Mouse (Mus musculus): ENCODE measurements around the gene Slc7a11. TPM values are rescaled to one million over a fixed set of nuclear protein-coding genes. Genes with fewer than 3 reads are reported as not detected.

Slc7a11 gene
- polyA plus RNA-seq, 1 experiment = 7.2 TPM

DNA sequence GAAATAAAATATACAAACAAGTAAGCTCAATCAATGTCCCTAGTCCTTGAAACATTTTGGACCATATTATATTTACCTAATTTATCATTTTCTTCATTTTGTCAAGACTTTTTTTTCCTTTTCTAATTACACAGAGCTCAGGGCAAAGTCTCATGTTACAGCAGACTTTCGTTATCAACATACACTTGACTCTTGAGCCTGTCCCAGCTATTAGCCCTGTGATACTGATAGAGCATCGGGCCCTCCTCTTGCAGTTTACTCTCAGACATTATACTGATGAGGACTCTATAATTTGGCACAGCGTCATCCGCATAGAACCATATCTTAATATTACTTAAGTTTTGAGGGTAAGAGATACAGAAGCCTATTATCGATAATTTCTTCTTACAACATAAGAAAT lies 311.2 kb downstream of the Slc7a11 start:
- TF ChIP-seq MYOG (IDR thresholded peaks at IDR 0.05; ENCODE audit: control insufficient read depth in 1 of 3, insufficient read depth in 1 of 3, insufficient read length in 2 of 3, low read depth in 2 of 3) (no peak), E2F4 (IDR thresholded peaks at IDR 0.05; ENCODE audit: insufficient read depth) (no peak), TCF3 (IDR thresholded peaks at IDR 0.05; ENCODE audit: insufficient read length, low read depth) (no peak)
- H3K27me3 ChIP-seq (ENCODE audit: control insufficient read depth, insufficient read depth, insufficient read length) = no peaks in the 10 kb centered on the region
- H3ac ChIP-seq (ENCODE audit: control insufficient read depth, insufficient read length) = no peak overlapping the region
- no peak overlapping the region for H3K4me3 ChIP-seq
- H3K4me2 ChIP-seq (ENCODE audit: low read depth) = no peak overlapping the region
- H3K79me2 ChIP-seq (ENCODE audit: control insufficient read depth, insufficient read depth) = no peaks in the 10 kb centered on the region
- H3K36me3 ChIP-seq (ENCODE audit: control insufficient read depth, insufficient read depth) = no peaks in the 10 kb centered on the region

DNA sequence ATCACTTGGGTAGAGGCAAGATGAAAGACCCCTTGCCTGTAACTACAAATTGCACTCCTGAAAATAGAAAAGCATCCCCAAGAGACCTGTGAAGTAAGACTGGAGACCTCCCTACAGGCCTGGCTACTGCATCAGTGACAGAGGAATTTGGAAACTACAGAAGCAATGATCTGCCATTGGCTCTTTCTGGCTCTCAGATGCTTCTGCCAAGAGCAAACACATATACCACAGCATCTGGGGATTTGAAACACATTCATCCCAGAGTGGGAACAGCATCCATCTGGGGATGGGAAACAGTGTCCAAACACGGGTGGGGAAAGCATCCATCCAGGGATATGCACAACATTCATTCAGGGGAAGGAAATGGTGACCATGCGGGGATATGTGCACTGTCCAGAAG lies 313.1 kb downstream of the Slc7a11 start:
- Histone ChIP-seq H3K36me3 (ENCODE audit: control insufficient read depth, insufficient read depth) (no peaks in the 10 kb centered on the region), H3K27me3 (ENCODE audit: control insufficient read depth, insufficient read depth, insufficient read length) (no peaks in the 10 kb centered on the region), H3K4me2 (ENCODE audit: low read depth) (no peak overlapping the region), H3K4me3 (no peak overlapping the region), H3ac (ENCODE audit: control insufficient read depth, insufficient read length) (no peak overlapping the region), H3K79me2 (ENCODE audit: control insufficient read depth, insufficient read depth) (no peaks in the 10 kb centered on the region)
- no peak for TF ChIP-seq SRF (IDR thresholded peaks at IDR 0.05; ENCODE audit: control insufficient read depth, insufficient read length, low read depth)
- no peak for TF ChIP-seq MYOD1 (IDR thresholded peaks at IDR 0.05; ENCODE audit: control insufficient read depth in 1 of 3, insufficient read length in 2 of 3, low read depth in 2 of 3)
- TF ChIP-seq TCF3 (IDR thresholded peaks at IDR 0.05; ENCODE audit: insufficient read length, low read depth) = no peak
- no peak for TF ChIP-seq MAX (IDR thresholded peaks at IDR 0.05; ENCODE audit: low read depth)
- TF ChIP-seq POLR2AphosphoS2 (IDR thresholded peaks at IDR 0.05; ENCODE audit: insufficient read length, low read depth) = no peak
- no peak for TF ChIP-seq REST (IDR thresholded peaks at IDR 0.05; ENCODE audit: insufficient read depth, insufficient read length)
- TF ChIP-seq TCF12 (IDR thresholded peaks at IDR 0.05; ENCODE audit: insufficient read depth, poor library complexity, severe bottlenecking) = no peak
- TF ChIP-seq MYOG (IDR thresholded peaks at IDR 0.05; ENCODE audit: control insufficient read depth in 1 of 3, insufficient read depth in 1 of 3, insufficient read length in 2 of 3, low read depth in 2 of 3) = no peak
- TF ChIP-seq POLR2A (IDR thresholded peaks at IDR 0.05; ENCODE audit: insufficient read length, low read depth) = no peak
- TF ChIP-seq USF1 (IDR thresholded peaks at IDR 0.05; ENCODE audit: low read depth) = no peak
- no peak for TF ChIP-seq CEBPB (IDR thresholded peaks at IDR 0.05; ENCODE audit: insufficient read depth, poor library complexity, severe bottlenecking)
- TF ChIP-seq E2F4 (IDR thresholded peaks at IDR 0.05; ENCODE audit: insufficient read depth) = no peak

DNA sequence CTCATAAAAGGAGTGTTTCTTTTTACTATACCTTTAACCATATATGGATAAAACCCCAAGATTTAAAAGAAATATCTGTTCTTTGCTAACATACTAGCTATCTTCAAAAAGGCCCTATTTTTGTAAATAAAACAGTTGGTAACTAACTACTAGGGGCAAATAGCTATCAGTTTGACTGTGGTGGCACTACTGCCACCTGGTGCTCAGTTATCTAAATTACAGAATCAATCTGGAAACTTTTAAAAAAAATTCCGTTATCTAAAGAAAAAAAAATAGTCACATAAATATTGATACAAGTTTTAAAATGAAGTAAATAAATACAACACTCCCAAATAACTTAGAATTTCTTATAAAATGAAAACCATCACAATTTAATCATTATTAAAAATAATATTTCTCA lies 322.4 kb downstream of the Slc7a11 start:
- Histone ChIP-seq H3K36me3 (ENCODE audit: control insufficient read depth, insufficient read depth) (no peaks in the 10 kb centered on the region), H3K27me3 (ENCODE audit: control insufficient read depth, insufficient read depth, insufficient read length) (no peaks in the 10 kb centered on the region), H3ac (ENCODE audit: control insufficient read depth, insufficient read length) (no peak overlapping the region), H3K4me2 (ENCODE audit: low read depth) (no peak overlapping the region), H3K79me2 (ENCODE audit: control insufficient read depth, insufficient read depth) (no peaks in the 10 kb centered on the region), H3K4me3 (no peak overlapping the region)
- no peak for TF ChIP-seq MAX (IDR thresholded peaks at IDR 0.05; ENCODE audit: low read depth)
- no peak for TF ChIP-seq SRF (IDR thresholded peaks at IDR 0.05; ENCODE audit: control insufficient read depth, insufficient read length, low read depth)
- TF ChIP-seq POLR2AphosphoS2 (IDR thresholded peaks at IDR 0.05; ENCODE audit: insufficient read length, low read depth) = no peak
- TF ChIP-seq CEBPB (IDR thresholded peaks at IDR 0.05; ENCODE audit: insufficient read depth, poor library complexity, severe bottlenecking) = no peak
- no peak for TF ChIP-seq TCF3 (IDR thresholded peaks at IDR 0.05; ENCODE audit: insufficient read length, low read depth)
- no peak for TF ChIP-seq POLR2A (IDR thresholded peaks at IDR 0.05; ENCODE audit: insufficient read length, low read depth)
- no peak for TF ChIP-seq MYOG (IDR thresholded peaks at IDR 0.05; ENCODE audit: control insufficient read depth in 1 of 3, insufficient read depth in 1 of 3, insufficient read length in 2 of 3, low read depth in 2 of 3)
- no peak for TF ChIP-seq E2F4 (IDR thresholded peaks at IDR 0.05; ENCODE audit: insufficient read depth)
- no peak for TF ChIP-seq TCF12 (IDR thresholded peaks at IDR 0.05; ENCODE audit: insufficient read depth, poor library complexity, severe bottlenecking)
- TF ChIP-seq MYOD1 (IDR thresholded peaks at IDR 0.05; ENCODE audit: control insufficient read depth in 1 of 3, insufficient read length in 2 of 3, low read depth in 2 of 3) = no peak
- no peak for TF ChIP-seq REST (IDR thresholded peaks at IDR 0.05; ENCODE audit: insufficient read depth, insufficient read length)
- TF ChIP-seq USF1 (IDR thresholded peaks at IDR 0.05; ENCODE audit: low read depth) = no peak

DNA sequence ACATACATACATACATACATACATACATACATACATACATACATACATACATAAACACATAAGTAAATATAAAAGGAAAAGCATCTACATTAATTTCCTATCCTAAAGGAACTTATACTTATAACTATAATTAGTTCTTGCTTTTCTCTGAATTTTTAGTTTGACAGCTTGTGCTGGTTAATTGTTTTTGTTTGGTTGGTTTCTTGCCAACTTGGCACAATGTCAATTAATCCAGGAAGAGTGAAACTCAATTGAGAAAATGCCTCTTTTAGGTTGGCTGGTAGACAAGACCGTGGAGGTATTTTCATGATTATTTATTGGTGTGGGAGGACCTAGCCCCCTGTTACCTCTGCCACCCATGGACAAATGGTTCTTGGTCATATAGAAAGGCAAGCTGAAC lies 327.1 kb downstream of the Slc7a11 start:
- Histone ChIP-seq H3ac (ENCODE audit: control insufficient read depth, insufficient read length) (no peak overlapping the region), H3K79me2 (ENCODE audit: control insufficient read depth, insufficient read depth) (no peaks in the 10 kb centered on the region), H3K36me3 (ENCODE audit: control insufficient read depth, insufficient read depth) (no peaks in the 10 kb centered on the region), H3K4me2 (ENCODE audit: low read depth) (no peak overlapping the region), H3K27me3 (ENCODE audit: control insufficient read depth, insufficient read depth, insufficient read length) (no peaks in the 10 kb centered on the region), H3K4me3 (no peak overlapping the region)
- TF ChIP-seq TCF3 (IDR thresholded peaks at IDR 0.05; ENCODE audit: insufficient read length, low read depth) = no peak
- TF ChIP-seq MAX (IDR thresholded peaks at IDR 0.05; ENCODE audit: low read depth) = no peak
- no peak for TF ChIP-seq MYOD1 (IDR thresholded peaks at IDR 0.05; ENCODE audit: control insufficient read depth in 1 of 3, insufficient read length in 2 of 3, low read depth in 2 of 3)

DNA sequence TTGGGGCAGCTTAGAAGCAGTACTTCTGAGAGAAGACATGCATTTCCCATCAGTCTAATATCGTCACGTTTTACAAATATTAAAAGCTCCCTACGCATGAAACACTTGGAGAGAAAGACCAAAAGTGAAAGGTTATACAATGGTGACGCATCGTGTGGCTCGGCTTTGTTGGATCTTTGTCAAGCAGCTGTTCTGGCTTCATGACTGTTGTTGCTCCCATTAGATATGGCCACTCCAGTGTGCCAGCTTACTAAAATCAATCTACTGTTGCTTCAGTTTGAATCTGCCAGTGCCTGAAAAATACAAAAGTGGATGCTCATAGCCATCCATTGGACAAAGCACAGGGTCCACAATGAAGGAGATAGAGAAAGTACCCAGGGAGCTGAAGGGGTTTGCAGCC lies 337.9 kb downstream of the Slc7a11 start:
- no peaks in the 10 kb centered on the region for H3K27me3 ChIP-seq (ENCODE audit: control insufficient read depth, insufficient read depth, insufficient read length)
- no peaks in the 10 kb centered on the region for H3K79me2 ChIP-seq (ENCODE audit: control insufficient read depth, insufficient read depth)
- TF ChIP-seq MYOD1 (IDR thresholded peaks at IDR 0.05; ENCODE audit: control insufficient read depth in 1 of 3, insufficient read length in 2 of 3, low read depth in 2 of 3) (peak; percentile 78 to 96 (median 92)), TCF3 (IDR thresholded peaks at IDR 0.05; ENCODE audit: insufficient read length, low read depth) (peak; percentile 10), MYOG (IDR thresholded peaks at IDR 0.05; ENCODE audit: control insufficient read depth in 1 of 3, insufficient read depth in 1 of 3, insufficient read length in 2 of 3, low read depth in 2 of 3) (peak in 2 of 3 experiments; percentile 68 to 82), CEBPB (IDR thresholded peaks at IDR 0.05; ENCODE audit: insufficient read depth, poor library complexity, severe bottlenecking) (no peak)
- H3K36me3 ChIP-seq (ENCODE audit: control insufficient read depth, insufficient read depth) = no peaks in the 10 kb centered on the region
- no peak overlapping the region for H3ac ChIP-seq (ENCODE audit: control insufficient read depth, insufficient read length)
- H3K4me2 ChIP-seq (ENCODE audit: low read depth) = peak overlapping the region; percentile 94
- H3K4me3 ChIP-seq = peak overlapping the region; percentile 20
